Mouse (Mus musculus): Measurements from ENCODE around the gene 1700020D05Rik.
A peak's percentile ranks its signal among the peaks of the same experiment; 100 is the strongest.

Gene 1700020D05Rik

GRCm38 (mm10) chr19:5474281-5475068 is 29.1 kb downstream of the 1700020D05Rik start:
- DNase-seq, result peak; percentile 42

GRCm38 (mm10) chr19:5473720-5474119 is 29.9 kb downstream of the 1700020D05Rik start, which contains the start of gene Efemp2:
Efemp2 (plus strand) TSS chr19:5473954.
- peak; percentile 85 for DNase-seq

- no peak for DNase-seq
Measured at GRCm38 (mm10) chr19:5472857-5473256, 30.7 kb downstream of the 1700020D05Rik start.

- DNase-seq, result no peak
Measured at GRCm38 (mm10) chr19:5471846-5472245, 31.7 kb downstream of the 1700020D05Rik start.

GRCm38 (mm10) chr19:5468374-5468773 is 35.2 kb downstream of the 1700020D05Rik start, which contains the start of gene Ctsw:
Ctsw (minus strand) TSS chr19:5468507.
- no peak for DNase-seq

- no peak for DNase-seq
Measured at GRCm38 (mm10) chr19:5466916-5467500, 36.6 kb downstream of the 1700020D05Rik start.

GRCm38 (mm10) chr19:5465037-5465436 is 38.5 kb downstream of the 1700020D05Rik start:
- no peak for DNase-seq

- DNase-seq, result peak; percentile 60
Measured at GRCm38 (mm10) chr19:5463791-5464562, 39.6 kb downstream of the 1700020D05Rik start.

- no peak for DNase-seq
Measured at GRCm38 (mm10) chr19:5463212-5463611, 40.4 kb downstream of the 1700020D05Rik start.

GRCm38 (mm10) chr19:5461411-5461810 is 42.2 kb downstream of the 1700020D05Rik start:
- DNase-seq, result no peak

- DNase-seq, result peak; percentile 87
Measured at GRCm38 (mm10) chr19:5460465-5460911, 43.1 kb downstream of the 1700020D05Rik start, which contains the start of gene Fibp. Fibp (plus strand) TSS chr19:5460615.

- no peak for DNase-seq
Measured at GRCm38 (mm10) chr19:5459896-5460295, 43.7 kb downstream of the 1700020D05Rik start.

- no peak for DNase-seq
Measured at GRCm38 (mm10) chr19:5459019-5459418, 44.6 kb downstream of the 1700020D05Rik start.

GRCm38 (mm10) chr19:5457746-5458442 is 45.7 kb downstream of the 1700020D05Rik start, which contains the start of gene Ccdc85b:
Ccdc85b (minus strand) TSS chr19:5457894.
- no peak for DNase-seq

- peak; percentile 95 for DNase-seq
Measured at GRCm38 (mm10) chr19:5456922-5457745, 46.5 kb downstream of the 1700020D05Rik start.

- DNase-seq, result peak; percentile 21
Measured at GRCm38 (mm10) chr19:5456241-5456921, 47.2 kb downstream of the 1700020D05Rik start.

GRCm38 (mm10) chr19:5455568-5455967 is 48.0 kb downstream of the 1700020D05Rik start:
- DNase-seq, result no peak

- no peak for DNase-seq
Measured at GRCm38 (mm10) chr19:5455037-5455436, 48.5 kb downstream of the 1700020D05Rik start.
